Mouse (Mus musculus) heart, embryonic 10.5 days (tissue): ENCODE measurements at regions not wholly inside any gene's neighbourhood (a gene's known extent, or its start where the extent isn't known, plus 50 kb on each side); places are given as distances from the start of the nearest gene placed in this dataset.
"Not testable (repeated sequence)": the region's sequence is repeated elsewhere in the genome, so short reads cannot be mapped to it uniquely, and the experiment has no call there.

ENCODE experiments used
- DNase-seq: peaks from one replicate; pipeline ENCODE4 v3.0.0-alpha.2; 2017; ENCODE audit warnings: low spot score
- H3K27ac ChIP-seq: fragments of 300-500 bp; sonication (generic); 2 replicates; pipeline ENCODE4 v1.5.1; 2016; ENCODE audit warnings: mild to moderate bottlenecking
- H3K27me3 ChIP-seq: fragments of 300-500 bp; sonication (generic); 2 replicates; pipeline ENCODE4 v1.6.1; 2016; ENCODE audit warnings: mild to moderate bottlenecking; ENCODE audit not compliant: poor library complexity, insufficient read depth, severe bottlenecking
- H3K36me3 ChIP-seq: fragments of 300-500 bp; sonication (generic); 2 replicates; pipeline ENCODE4 v1.6.1; 2016; ENCODE audit warnings: mild to moderate bottlenecking, moderate library complexity
- H3K4me1 ChIP-seq: fragments of 300-500 bp; sonication (generic); 2 replicates; pipeline ENCODE4 v1.6.1; 2016; ENCODE audit warnings: mild to moderate bottlenecking
- H3K4me3 ChIP-seq: fragments of 300-500 bp; sonication (generic); 2 replicates; pipeline ENCODE4 v1.5.1; 2016; ENCODE audit warnings: mild to moderate bottlenecking, moderate library complexity
- H3K9me3 ChIP-seq: fragments of 300-500 bp; sonication (generic); 2 replicates; pipeline ENCODE4 v1.6.1; 2016; ENCODE audit warnings: mild to moderate bottlenecking, moderate library complexity
- WGBS: fragments of 180-500 bp; shearing (Covaris S2); methylation state at CpG from one replicate; pipeline ENCODE4 v1.1.7; 2016; 5-methylcytosine and 5-hydroxymethylcytosine counted together

- Histone ChIP-seq H3K27me3 (no peaks in the 10 kb centered on the region), H3K4me3 (no peak overlapping the region), H3K36me3 (no peaks in the 10 kb centered on the region), H3K27ac (no peak overlapping the region), H3K9me3 (no peaks in the 10 kb centered on the region), H3K4me1 (no peaks in the 10 kb centered on the region)
- 73% methylated on average over 6 of the region's 6 CpGs for WGBS
- DNase-seq = no peak
These were observed 66.5 kb downstream of the Otx2 start for GRCm38 (mm10) chr14:48607131-48607530.

- Histone ChIP-seq H3K36me3 (no peaks in the 10 kb centered on the region), H3K9me3 (no peaks in the 10 kb centered on the region), H3K4me1 (no peaks in the 10 kb centered on the region), H3K4me3 (no peak overlapping the region), H3K27ac (no peak overlapping the region), H3K27me3 (no peaks in the 10 kb centered on the region)
- 79% methylated on average over 6 of the region's 6 CpGs for WGBS
- DNase-seq = no peak
These were observed 70.1 kb downstream of the Otx2 start for GRCm38 (mm10) chr14:48603490-48603889.

- no peak for DNase-seq
- Histone ChIP-seq H3K4me1 (peaks cover 19% of the 10 kb centered on the region), H3K9me3 (no peaks in the 10 kb centered on the region), H3K4me3 (no peak overlapping the region), H3K27ac (no peak overlapping the region), H3K36me3 (no peaks in the 10 kb centered on the region), H3K27me3 (no peaks in the 10 kb centered on the region)
- WGBS = 85% methylated on average over 5 of the region's 5 CpGs
These were observed 79.3 kb downstream of the Otx2 start for GRCm38 (mm10) chr14:48594334-48594733.

GRCm38 (mm10) chr14:48593363-48593762, 80.3 kb downstream of the Otx2 start:
- Histone ChIP-seq H3K4me1 (peaks cover 21% of the 10 kb centered on the region), H3K36me3 (no peaks in the 10 kb centered on the region), H3K27me3 (no peaks in the 10 kb centered on the region), H3K4me3 (no peak overlapping the region), H3K9me3 (no peaks in the 10 kb centered on the region), H3K27ac (no peak overlapping the region)
- DNase-seq = no peak
- WGBS = 72% methylated on average over 8 of the region's 8 CpGs

GRCm38 (mm10) chr14:48591483-48592230, 82.0 kb downstream of the Otx2 start:
- no peaks in the 10 kb centered on the region for H3K36me3 ChIP-seq
- H3K4me3 ChIP-seq = no peak overlapping the region
- H3K4me1 ChIP-seq = peaks cover 21% of the 10 kb centered on the region
- no peaks in the 10 kb centered on the region for H3K9me3 ChIP-seq
- WGBS = 60% methylated on average over 15 of the region's 15 CpGs
- H3K27ac ChIP-seq = no peak overlapping the region
- no peak for DNase-seq
- H3K27me3 ChIP-seq = no peaks in the 10 kb centered on the region

- DNase-seq = no peak
- peaks cover 21% of the 10 kb centered on the region for H3K4me1 ChIP-seq
- no peaks in the 10 kb centered on the region for H3K9me3 ChIP-seq
- peak overlapping the region; percentile 48 for H3K4me3 ChIP-seq
- peak overlapping the region; percentile 78 for H3K27ac ChIP-seq
- no peaks in the 10 kb centered on the region for H3K27me3 ChIP-seq
- 29% methylated on average over 14 of the region's 14 CpGs for WGBS
- H3K36me3 ChIP-seq = no peaks in the 10 kb centered on the region
These were observed 83.2 kb downstream of the Otx2 start for GRCm38 (mm10) chr14:48590426-48590825.

- Histone ChIP-seq H3K27me3 (no peaks in the 10 kb centered on the region), H3K27ac (peak overlapping the region; percentile 78), H3K9me3 (no peaks in the 10 kb centered on the region), H3K4me3 (peak overlapping the region; percentile 48), H3K4me1 (peaks cover 21% of the 10 kb centered on the region), H3K36me3 (no peaks in the 10 kb centered on the region)
- no peak for DNase-seq
- 32% methylated on average over 15 of the region's 15 CpGs for WGBS
These were observed 83.8 kb downstream of the Otx2 start for GRCm38 (mm10) chr14:48589702-48590325.

- WGBS = 85% methylated on average over 3 of the region's 3 CpGs
- H3K4me3 ChIP-seq = no peak overlapping the region
- peaks cover 16% of the 10 kb centered on the region for H3K4me1 ChIP-seq
- H3K36me3 ChIP-seq = no peaks in the 10 kb centered on the region
- no peaks in the 10 kb centered on the region for H3K27me3 ChIP-seq
- no peak for DNase-seq
- H3K27ac ChIP-seq = no peak overlapping the region
- H3K9me3 ChIP-seq = no peaks in the 10 kb centered on the region
These were observed 87.8 kb downstream of the Otx2 start for GRCm38 (mm10) chr14:48585820-48586219.

GRCm38 (mm10) chr14:48584571-48584970, 89.0 kb downstream of the Otx2 start:
- no peak for DNase-seq
- H3K36me3 ChIP-seq = no peaks in the 10 kb centered on the region
- H3K4me3 ChIP-seq = no peak overlapping the region
- H3K9me3 ChIP-seq = no peaks in the 10 kb centered on the region
- 66% methylated on average over 3 of the region's 3 CpGs for WGBS
- H3K27ac ChIP-seq = no peak overlapping the region
- peaks cover 5% of the 10 kb centered on the region; the same call in 1 of the 2 replicates for H3K4me1 ChIP-seq
- H3K27me3 ChIP-seq = no peaks in the 10 kb centered on the region

GRCm38 (mm10) chr14:48583516-48583915, 90.1 kb downstream of the Otx2 start:
- DNase-seq = no peak
- no peaks in the 10 kb centered on the region for H3K36me3 ChIP-seq
- no peaks in the 10 kb centered on the region for H3K9me3 ChIP-seq
- H3K27ac ChIP-seq = no peak overlapping the region
- H3K27me3 ChIP-seq = no peaks in the 10 kb centered on the region
- H3K4me1 ChIP-seq = no peaks in the 10 kb centered on the region
- no peak overlapping the region for H3K4me3 ChIP-seq
- 79% methylated on average over 3 of the region's 3 CpGs for WGBS

- Histone ChIP-seq H3K27me3 (no peaks in the 10 kb centered on the region), H3K4me3 (no peak overlapping the region), H3K36me3 (no peaks in the 10 kb centered on the region), H3K9me3 (no peaks in the 10 kb centered on the region), H3K4me1 (no peaks in the 10 kb centered on the region), H3K27ac (no peak overlapping the region)
- DNase-seq = no peak
- 77% methylated on average over 1 of the region's 1 CpGs for WGBS
These were observed 91.5 kb downstream of the Otx2 start for GRCm38 (mm10) chr14:48582080-48582479.

- H3K4me1 ChIP-seq, H3K27me3 ChIP-seq, H3K36me3 ChIP-seq, H3K9me3 ChIP-seq, DNase-seq, H3K4me3 ChIP-seq, H3K27ac ChIP-seq: not testable (repeated sequence)
- WGBS = 30% methylated on average over 2 of the region's 2 CpGs
These were observed 92.3 kb downstream of the Otx2 start for GRCm38 (mm10) chr14:48581308-48581707.

GRCm38 (mm10) chr14:48580396-48580795, 93.2 kb downstream of the Otx2 start:
- H3K4me3 ChIP-seq = no peak overlapping the region
- no peaks in the 10 kb centered on the region for H3K9me3 ChIP-seq
- 22% methylated on average over 9 of the region's 9 CpGs for WGBS
- H3K27ac ChIP-seq = no peak overlapping the region
- DNase-seq = no peak
- no peaks in the 10 kb centered on the region for H3K27me3 ChIP-seq
- H3K36me3 ChIP-seq = no peaks in the 10 kb centered on the region
- H3K4me1 ChIP-seq = no peaks in the 10 kb centered on the region
